Mouse (Mus musculus) heart, adult 2 months (tissue): ENCODE results near the gene Ntrk2. TPM values are rescaled to one million over a fixed set of nuclear protein-coding genes. Genes with fewer than 3 reads are reported as not detected.

Experiments used
- DNase-seq, 2 experiments: peaks; one replicate each; pipeline ENCODE4 v3.0.0; 2021
- H3K27ac ChIP-seq: fragments of 200-600 bp; 2 replicates; pipeline ENCODE4 v1.8.1; 2022
- H3K27me3 ChIP-seq: fragments of 200-500 bp; 2 replicates; pipeline ENCODE4 v1.6.1; 2012; ENCODE audit warnings: mild to moderate bottlenecking, low read length, inconsistent platforms, mixed read lengths; ENCODE audit not compliant: control insufficient read depth, insufficient read depth
- H3K36me3 ChIP-seq: fragments of 200-500 bp; 2 replicates; pipeline ENCODE4 v1.6.1; 2012; ENCODE audit warnings: low read length, inconsistent platforms; ENCODE audit not compliant: control insufficient read depth, insufficient read depth
- H3K4me1 ChIP-seq: fragments of 200-500 bp; 2 replicates; pipeline ENCODE4 v1.6.1; 2011; ENCODE audit warnings: low read length; ENCODE audit not compliant: control insufficient read depth, insufficient read depth
- H3K4me3 ChIP-seq: fragments of 200-600 bp; 2 replicates; pipeline ENCODE4 v1.8.1; 2022
- H3K79me2 ChIP-seq: fragments of 200-500 bp; replicated peaks from 2 replicates; pipeline ENCODE4 v1.6.1; 2012; ENCODE audit warnings: mild to moderate bottlenecking, inconsistent platforms, low read length, moderate library complexity, mixed read lengths; ENCODE audit not compliant: control insufficient read depth, insufficient read depth
- H3K9ac ChIP-seq: fragments of 200-500 bp; 2 replicates; pipeline ENCODE4 v1.6.1; 2012; ENCODE audit warnings: low read depth, mild to moderate bottlenecking, control low read depth, inconsistent platforms, low read length, mixed read lengths
- CTCF ChIP-seq: fragments of 200-600 bp; IDR thresholded peaks from 2 replicates; pipeline ENCODE4 v1.8.1; 2022; ENCODE audit warnings: antibody characterized with exemption, mild to moderate bottlenecking, moderate library complexity
- EP300 ChIP-seq: fragments of 200-500 bp; IDR thresholded peaks from 2 replicates; pipeline ENCODE4 v1.6.1; 2011; ENCODE audit warnings: low read depth, low read length, control low read depth; ENCODE audit not compliant: insufficient read depth
- POLR2A ChIP-seq: fragments of 200-500 bp; IDR thresholded peaks from 2 replicates; pipeline ENCODE4 v1.6.1; 2011; ENCODE audit warnings: mild to moderate bottlenecking, low read depth, low read length, control low read depth; ENCODE audit not compliant: insufficient read depth
- WGBS: fragments of 180-500 bp; shearing (Covaris S2); methylation state at CpG from one replicate; pipeline ENCODE4 v1.1.7; 2018; 5-methylcytosine and 5-hydroxymethylcytosine counted together
- intact Hi-C: fragments of 180-260 bp; cut with DNase I; formaldehyde crosslinking; loops from one replicate; pipeline ENCODE4 v1.15.1; 2025
- long read RNA-seq: library from polyadenylated mRNA; stranded (forward); transcript quantifications from one replicate; pipeline ENCODE4 v2.0.0, GENCODE M21; 2021
- polyA plus RNA-seq: library from polyadenylated mRNA; depleted of rRNA; stranded (reverse); fragments of >200 nt; gene quantifications from 2 replicates; pipeline ENCODE4 v1.2.3, GENCODE M21; 2012; rRNA removed
- total RNA-seq, 2 experiments: library from RNA; stranded (reverse); gene quantifications; 2 replicates each; pipeline ENCODE4 v1.2.3; 2021

Gene Ntrk2
- total RNA-seq (1 to 10 TPM in 1 of 2 experiments, under 1 TPM in 1; 0.91 to 1.8 TPM), polyA plus RNA-seq (2.6 and 4.6 TPM in 2 replicates)
- long read RNA-seq, full-length matches to known transcripts, result 1 of 1 reads
- long read RNA-seq, partial matches to known transcripts, result 0 of 1 reads
- long read RNA-seq, other reads (novel, unspliced or antisense), result 0 of 1 reads

GRCm38 (mm10) chr13:58806397-58806892, at the start of gene Ntrk2:
Ntrk2 (plus strand) TSS chr13:58806569.
- H3K27me3 ChIP-seq, result peaks cover 14% of the 10 kb centered on the region
- H3K4me1 ChIP-seq, result no peaks in the 10 kb centered on the region
- TF ChIP-seq POLR2A (no peak), EP300 (0 out of 2 replicates have a peak, but pooled peaks have one; percentile 58), CTCF (peak; percentile 81)
- WGBS, result 2% methylated on average over 47 of the region's 47 CpGs
- no peaks in the 10 kb centered on the region for H3K36me3 ChIP-seq
- H3K4me3 ChIP-seq, result peak within 1 kb of the TSS; percentile 33
- peak; percentile 76 to 79 for DNase-seq
- H3K27ac ChIP-seq, result no peak within 1 kb of the TSS
- intact Hi-C loops, result loop anchor here (1.0 to 5.0 kb wide), 4 partner anchors 206 to 590 kb away; no protein-coding TSS in a partner anchor
- no peak within 1 kb of the TSS for H3K9ac ChIP-seq
- H3K79me2 ChIP-seq, result no peaks in the 10 kb centered on the region

GRCm38 (mm10) chr13:58761003-58761630, 45.3 kb upstream of the Ntrk2 start:
- Histone ChIP-seq H3K27ac (no peak overlapping the region), H3K4me3 (no peak overlapping the region), H3K79me2 (no peaks in the 10 kb centered on the region), H3K36me3 (no peaks in the 10 kb centered on the region), H3K27me3 (no peaks in the 10 kb centered on the region), H3K4me1 (no peaks in the 10 kb centered on the region), H3K9ac (no peak overlapping the region)
- TF ChIP-seq CTCF, result no peak
- TF ChIP-seq EP300, result no peak
- TF ChIP-seq POLR2A, result no peak
- WGBS, result 71% methylated on average over 5 of the region's 5 CpGs
- no peak for DNase-seq
- intact Hi-C loops, result no loop called here

GRCm38 (mm10) chr13:58768258-58768657, 38.1 kb upstream of the Ntrk2 start:
- WGBS, result 92% methylated on average over 6 of the region's 6 CpGs
- Histone ChIP-seq H3K27me3 (no peaks in the 10 kb centered on the region), H3K4me3 (no peak overlapping the region), H3K9ac (no peak overlapping the region), H3K36me3 (no peaks in the 10 kb centered on the region), H3K4me1 (no peaks in the 10 kb centered on the region), H3K79me2 (no peaks in the 10 kb centered on the region), H3K27ac (no peak overlapping the region)
- TF ChIP-seq CTCF (no peak), EP300 (no peak), POLR2A (no peak)
- DNase-seq, result no peak
- intact Hi-C loops, result no loop called here

DNA sequence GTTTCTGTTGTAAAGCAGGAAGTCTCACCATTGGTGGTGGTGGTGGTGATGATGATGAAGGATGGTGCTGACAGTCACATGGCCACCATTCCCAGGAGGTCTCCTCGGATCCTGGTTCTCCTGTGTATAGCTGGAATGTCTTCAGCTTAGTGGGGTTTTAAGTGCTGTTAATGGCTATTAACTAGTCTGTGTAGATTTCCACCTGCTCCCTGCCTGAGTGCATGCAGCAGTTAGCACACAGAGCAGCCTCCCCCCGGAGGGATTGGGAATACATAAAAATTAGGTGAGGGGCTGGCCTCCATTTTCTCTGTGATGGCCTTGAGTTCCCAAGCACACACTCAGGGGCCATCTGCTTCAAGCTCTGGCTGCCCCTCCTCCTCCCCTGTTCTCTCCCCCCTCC, 36.9 kb upstream of the Ntrk2 start:
- WGBS, result 61% methylated on average over 2 of the region's 2 CpGs
- Histone ChIP-seq H3K4me1 (no peaks in the 10 kb centered on the region), H3K9ac (no peak overlapping the region), H3K4me3 (no peak overlapping the region), H3K36me3 (no peaks in the 10 kb centered on the region), H3K27ac (no peak overlapping the region), H3K27me3 (no peaks in the 10 kb centered on the region), H3K79me2 (no peaks in the 10 kb centered on the region)
- no peak for DNase-seq
- intact Hi-C loops, result no loop called here
- TF ChIP-seq CTCF (no peak), EP300 (no peak), POLR2A (no peak)

- WGBS, result 77% methylated on average over 14 of the region's 14 CpGs
- Histone ChIP-seq H3K36me3 (no peaks in the 10 kb centered on the region), H3K4me3 (no peak overlapping the region), H3K79me2 (no peaks in the 10 kb centered on the region), H3K27me3 (no peaks in the 10 kb centered on the region), H3K9ac (no peak overlapping the region), H3K4me1 (no peaks in the 10 kb centered on the region), H3K27ac (no peak overlapping the region)
- no peak for DNase-seq
- TF ChIP-seq CTCF, result no peak
- TF ChIP-seq POLR2A, result no peak
- TF ChIP-seq EP300, result no peak
- intact Hi-C loops, result no loop called here
These were observed 27.1 kb upstream of the Ntrk2 start for GRCm38 (mm10) chr13:58779261-58779660.

GRCm38 (mm10) chr13:58786476-58786875, 19.9 kb upstream of the Ntrk2 start:
- Histone ChIP-seq H3K27me3 (no peaks in the 10 kb centered on the region), H3K27ac (no peak overlapping the region), H3K4me3 (no peak overlapping the region), H3K9ac (no peak overlapping the region), H3K36me3 (no peaks in the 10 kb centered on the region), H3K79me2 (no peaks in the 10 kb centered on the region), H3K4me1 (no peaks in the 10 kb centered on the region)
- TF ChIP-seq EP300 (no peak), CTCF (no peak), POLR2A (no peak)
- DNase-seq, result no peak
- intact Hi-C loops, result no loop called here
- 8% methylated on average over 3 of the region's 3 CpGs for WGBS
